Mouse (Mus musculus): Measurements from ENCODE around the gene Tceanc2.
"Not testable (repeated sequence)": the region's sequence is repeated elsewhere in the genome, so short reads cannot be mapped to it uniquely, and the experiment has no call there.

Gene Tceanc2

GRCm38 (mm10) chr4:107126891-107127524 is 51.9 kb downstream of the Tceanc2 start:
- DNase-seq (ENCODE audit: low spot score): no peak

- no peak for DNase-seq (ENCODE audit: low spot score)
These were observed 52.5 kb downstream of the Tceanc2 start for GRCm38 (mm10) chr4:107126389-107126788.

GRCm38 (mm10) chr4:107125101-107125500 is 53.8 kb downstream of the Tceanc2 start:
- no peak for DNase-seq (ENCODE audit: low spot score)

DNA sequence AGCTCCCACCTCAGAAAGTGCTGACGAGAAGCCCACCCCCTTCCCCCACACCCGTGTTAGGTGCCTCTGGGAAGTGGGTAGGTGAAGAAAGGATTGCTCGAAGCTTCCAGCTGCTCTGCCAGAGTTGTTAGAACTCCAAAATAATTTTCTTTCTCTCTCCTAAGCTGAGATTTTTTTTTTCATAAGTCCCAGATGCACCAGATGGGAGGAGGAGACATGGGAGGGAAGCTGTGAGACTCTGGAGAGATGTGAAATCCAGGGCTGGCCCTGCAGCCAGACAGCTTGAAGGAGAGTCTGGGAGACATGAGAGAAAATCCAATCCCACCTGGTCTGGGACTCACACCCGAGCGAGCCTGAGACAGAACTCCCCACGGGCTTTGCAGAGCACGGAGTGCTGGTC is 54.5 kb downstream of the Tceanc2 start:
- DNase-seq (ENCODE audit: low spot score): no peak

DNA sequence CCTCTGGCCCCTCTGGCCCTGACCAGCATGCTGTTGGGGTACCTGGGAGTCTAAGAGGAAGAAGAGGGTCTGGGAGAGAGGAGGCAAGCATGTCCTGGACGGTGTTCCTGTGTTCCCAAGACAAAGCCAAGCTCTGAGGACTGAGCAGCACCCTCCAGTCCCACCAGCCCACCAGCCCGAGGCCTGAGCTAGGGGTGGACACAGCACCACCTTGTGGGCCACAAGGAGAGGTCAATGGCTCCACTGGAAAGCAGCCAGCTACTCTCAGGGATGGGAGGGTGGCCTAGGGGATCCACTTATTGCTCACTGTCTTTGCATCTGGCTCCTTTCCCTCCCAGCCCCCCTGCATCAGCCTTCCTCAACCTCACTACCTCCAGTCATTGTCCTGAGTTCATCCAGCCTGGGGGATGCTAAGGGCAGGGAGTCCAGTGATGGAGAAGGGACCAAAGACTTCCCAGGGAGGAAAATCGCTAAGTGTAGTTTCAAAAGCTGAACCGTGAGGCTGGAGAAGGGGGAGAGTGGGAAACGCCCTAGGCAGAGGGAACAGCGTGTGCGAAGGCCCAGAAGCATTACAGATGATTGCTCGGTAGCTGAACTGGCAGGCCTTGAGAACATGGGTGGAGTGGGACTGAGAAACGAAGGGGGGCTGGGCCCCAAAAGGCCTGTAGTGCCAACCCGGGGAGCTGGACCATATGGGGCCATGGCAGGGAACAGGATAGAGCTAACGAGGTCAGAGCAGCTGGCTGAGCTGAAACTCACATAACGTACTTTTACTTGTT is 57.6 kb downstream of the Tceanc2 start:
- DNase-seq (ENCODE audit: low spot score): peak; percentile 39

- no peak for DNase-seq (ENCODE audit: low spot score)
These were observed 58.2 kb downstream of the Tceanc2 start for GRCm38 (mm10) chr4:107120676-107121075.

DNA sequence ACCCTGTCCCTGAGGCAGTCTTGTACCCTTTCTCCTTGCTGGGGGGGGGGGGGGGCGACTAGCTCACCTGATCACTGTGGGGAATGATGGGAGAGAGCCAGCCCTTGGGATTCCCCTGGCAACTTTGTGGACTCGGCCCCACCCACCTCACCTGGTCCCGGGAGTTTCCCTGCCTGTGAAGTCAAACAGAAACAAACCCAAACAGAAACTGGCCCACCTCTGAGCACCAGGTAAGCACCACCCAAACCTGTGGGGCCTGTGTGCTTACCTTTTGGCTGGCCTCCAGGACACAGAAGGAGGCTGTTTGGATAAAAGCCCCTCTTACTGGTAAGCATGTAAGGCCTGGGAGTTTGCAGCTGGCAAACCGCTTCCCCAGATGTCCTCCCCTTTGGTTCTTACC is 59.9 kb downstream of the Tceanc2 start:
- DNase-seq (ENCODE audit: low spot score): no peak

DNA sequence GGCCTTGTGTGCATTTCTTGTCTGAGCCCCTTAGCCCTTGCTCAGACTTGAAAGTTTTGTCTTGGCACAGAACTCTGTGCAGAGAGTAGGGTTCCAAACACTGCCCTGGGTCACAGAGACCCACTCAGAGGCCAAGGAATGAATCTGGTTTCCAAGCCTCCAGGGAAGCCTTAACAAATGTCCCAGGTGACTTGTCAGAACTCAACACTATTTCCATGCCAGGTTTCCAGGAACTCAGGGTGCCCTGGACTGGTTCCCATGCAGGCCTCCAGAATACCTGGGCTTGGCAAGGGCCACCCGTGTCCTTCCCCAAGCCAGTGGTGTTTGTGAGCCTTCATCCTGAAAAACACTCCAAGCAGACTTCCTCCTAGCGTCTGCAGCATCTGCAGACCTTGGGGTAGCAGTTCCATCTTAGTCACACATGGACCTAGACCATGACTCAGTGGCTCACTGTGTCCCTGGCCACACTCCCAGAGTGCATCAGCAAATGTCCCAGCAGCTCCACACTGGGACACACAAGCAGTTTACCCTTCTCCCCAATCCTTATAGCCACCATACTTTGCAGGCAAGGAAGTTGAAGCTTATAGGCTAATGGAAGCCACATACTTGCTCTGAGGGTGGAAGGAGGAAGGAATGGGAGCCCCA is 61.1 kb downstream of the Tceanc2 start:
- no peak for DNase-seq (ENCODE audit: low spot score)

- no peak for DNase-seq (ENCODE audit: low spot score)
These were observed 64.6 kb downstream of the Tceanc2 start for GRCm38 (mm10) chr4:107114278-107114677.

DNA sequence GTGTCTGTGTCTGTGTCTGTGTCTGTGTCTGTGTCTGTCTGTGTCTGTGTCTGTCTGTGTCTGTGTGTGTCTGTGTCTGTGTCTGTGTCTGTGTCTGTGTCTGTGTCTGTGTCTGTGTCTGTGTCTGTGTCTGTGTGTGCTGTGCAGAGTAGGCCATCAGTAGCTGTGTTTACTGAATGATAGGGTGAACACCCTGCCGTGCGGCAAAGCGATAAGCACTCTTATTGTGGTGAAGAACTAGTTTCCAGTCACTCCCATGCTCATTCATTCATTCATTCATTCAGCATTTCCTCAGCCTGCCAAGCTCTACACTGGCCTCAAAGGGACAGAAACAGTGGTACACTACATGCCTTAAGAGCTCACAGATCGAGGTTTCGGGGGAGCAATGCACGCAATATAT is 69.7 kb downstream of the Tceanc2 start:
- not testable (repeated sequence) for DNase-seq (ENCODE audit: low spot score)

DNA sequence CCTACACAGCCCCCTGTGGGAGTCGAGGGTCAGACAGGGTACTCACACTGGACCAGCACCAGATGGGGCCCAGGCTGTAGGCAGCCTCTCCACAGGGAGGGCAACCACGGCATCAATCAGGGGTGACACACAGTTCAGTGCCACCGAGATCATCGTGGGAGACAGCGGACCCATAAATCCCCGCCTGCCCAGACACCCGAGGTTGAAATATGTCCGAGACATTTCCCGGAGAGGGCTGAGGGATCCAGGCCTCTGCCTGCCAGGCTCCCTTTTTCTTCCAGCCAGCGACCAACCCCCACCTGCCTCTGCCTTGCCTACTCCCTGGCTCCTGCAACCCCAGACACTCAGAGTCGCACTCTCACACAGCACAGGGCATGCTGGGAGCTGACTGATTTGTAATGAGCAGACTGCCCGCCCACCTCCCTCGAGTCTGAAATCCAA is 70.6 kb downstream of the Tceanc2 start:
- peak; percentile 49 for DNase-seq (ENCODE audit: low spot score)

- DNase-seq (ENCODE audit: low spot score): no peak
These were observed 72.1 kb downstream of the Tceanc2 start for GRCm38 (mm10) chr4:107106777-107107176.

GRCm38 (mm10) chr4:107102220-107102619 is 76.7 kb downstream of the Tceanc2 start:
- DNase-seq (ENCODE audit: low spot score): no peak

DNA sequence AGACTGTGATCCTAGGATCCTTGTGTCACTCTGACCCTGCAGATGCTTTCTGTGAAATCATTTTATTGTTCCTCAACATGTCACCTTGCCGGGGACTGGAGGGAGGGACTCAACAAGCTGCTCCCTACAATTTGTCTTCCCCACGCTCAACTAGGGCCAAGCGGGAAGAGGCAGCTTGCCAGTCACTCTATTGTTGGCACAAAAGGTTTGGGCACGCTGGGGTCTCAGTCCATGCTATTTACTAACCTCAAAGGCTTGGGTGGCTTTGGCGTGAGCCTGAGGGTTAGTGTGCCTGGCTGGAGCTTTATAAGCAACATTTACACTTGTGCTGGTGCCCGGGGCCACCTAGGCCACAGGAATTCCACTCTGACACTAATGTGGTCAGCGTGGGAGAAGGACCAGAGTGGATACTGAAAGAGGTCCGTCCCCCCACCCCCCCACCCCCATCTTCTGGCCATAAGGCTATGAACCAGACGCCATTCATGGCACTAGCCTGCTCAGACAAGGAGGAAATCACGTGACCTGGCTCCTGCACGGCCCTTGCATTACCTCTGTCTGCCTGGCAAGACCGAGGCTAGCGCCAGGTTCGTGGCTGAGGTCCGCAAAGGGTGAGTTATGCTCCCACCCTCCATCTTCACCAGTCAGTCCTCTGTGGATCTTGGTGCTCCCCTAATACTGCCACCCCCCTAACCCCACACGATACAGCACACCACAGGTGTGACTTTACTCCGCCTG is 80.0 kb downstream of the Tceanc2 start:
- DNase-seq (ENCODE audit: low spot score): no peak

DNA sequence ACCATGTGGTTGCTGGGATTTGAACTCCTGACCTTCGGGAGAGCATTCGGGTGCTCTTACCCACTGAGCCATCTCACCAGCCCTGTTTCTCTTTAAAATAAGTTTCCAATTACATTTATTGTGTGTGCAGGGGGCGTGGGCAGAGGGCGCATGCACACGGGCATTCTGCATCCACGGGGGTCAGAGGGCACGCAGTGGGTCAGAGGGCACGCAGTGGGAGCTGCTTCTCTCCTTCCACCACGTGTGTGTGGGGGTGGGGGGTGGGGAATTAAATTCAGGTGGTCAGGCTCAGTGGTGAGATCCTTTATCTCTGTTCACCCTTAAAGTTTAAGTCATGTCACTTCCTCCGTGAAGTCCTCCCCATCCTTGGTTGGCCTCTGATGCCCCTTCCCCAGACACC is 80.5 kb downstream of the Tceanc2 start:
- no peak for DNase-seq (ENCODE audit: low spot score)

DNA sequence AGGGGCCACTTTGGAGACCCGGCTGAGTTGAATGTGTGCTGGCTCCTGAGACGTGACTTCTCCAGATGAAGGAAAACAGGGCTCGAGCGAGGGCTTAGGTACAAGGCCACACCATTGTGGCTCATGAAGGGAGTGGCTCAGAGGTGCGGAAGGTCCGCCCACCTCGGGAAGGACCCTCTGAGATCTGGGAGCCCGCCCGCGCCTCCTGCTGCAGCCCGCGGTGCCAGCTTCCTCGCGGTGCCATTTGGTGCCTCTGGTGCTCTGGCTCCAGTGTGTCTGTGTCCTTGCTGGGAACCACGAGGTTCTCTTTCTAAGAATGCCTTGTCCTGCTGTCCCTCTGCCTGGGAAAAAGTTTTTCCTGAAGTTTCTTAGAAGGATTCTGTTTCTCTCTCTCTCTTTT is 81.0 kb downstream of the Tceanc2 start:
- DNase-seq (ENCODE audit: low spot score): peak; percentile 24

- no peak for DNase-seq (ENCODE audit: low spot score)
These were observed 82.0 kb downstream of the Tceanc2 start, which contains the start of gene Cdcp2 for GRCm38 (mm10) chr4:107096841-107097373. Gene Cdcp2 (plus strand): TSS chr4:107096891.

DNA sequence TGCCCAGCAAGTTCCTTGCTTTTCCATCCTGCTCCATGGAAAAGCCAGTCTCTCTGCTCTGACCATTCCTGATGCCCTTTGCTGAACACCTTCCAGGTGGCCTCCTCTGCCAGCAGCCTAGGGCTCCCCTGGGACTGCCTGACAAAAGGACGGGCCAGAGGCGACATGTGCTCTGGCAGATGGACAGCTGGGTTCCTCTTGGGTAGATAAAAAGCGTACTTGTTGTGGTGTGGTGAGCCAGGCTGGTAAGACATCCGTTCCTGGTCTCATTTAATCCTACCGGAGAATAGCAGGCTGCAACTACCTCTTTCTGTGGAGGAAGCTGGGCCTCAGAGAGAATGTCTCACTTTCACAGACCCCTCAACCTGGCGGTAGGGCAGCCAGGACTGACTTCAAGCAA is 82.9 kb downstream of the Tceanc2 start:
- no peak for DNase-seq (ENCODE audit: low spot score)

GRCm38 (mm10) chr4:107094484-107095187 is 84.3 kb downstream of the Tceanc2 start:
- no peak for DNase-seq (ENCODE audit: low spot score)

DNA sequence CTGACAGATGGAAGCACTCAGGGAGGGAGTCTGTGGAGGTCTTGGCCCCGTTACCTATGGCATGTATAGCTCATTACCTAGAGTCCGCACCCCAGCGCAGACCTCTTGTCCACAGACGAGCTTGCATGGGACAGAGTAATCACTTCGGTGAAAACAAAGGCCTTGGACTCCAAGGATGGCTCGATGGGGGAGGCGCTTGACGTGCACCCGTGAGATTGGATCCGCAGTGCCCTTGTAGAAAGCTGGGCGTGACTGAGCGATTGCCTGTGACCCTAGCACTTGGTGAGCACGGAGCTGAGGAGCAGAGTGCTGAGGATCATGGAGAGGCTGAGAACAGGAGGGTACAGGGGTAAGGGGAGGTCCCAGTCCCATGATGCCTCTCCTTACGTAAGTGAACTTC is 87.2 kb downstream of the Tceanc2 start:
- peak; percentile 57 for DNase-seq (ENCODE audit: low spot score)

GRCm38 (mm10) chr4:107084858-107085257 is 94.1 kb downstream of the Tceanc2 start:
- DNase-seq (ENCODE audit: low spot score): no peak

Data from ovary, postnatal 36 days (tissue).